Mouse (Mus musculus) myocyte (in vitro differentiated cells): Measurements from ENCODE around the gene Rnaseh1.

Source experiments
- CEBPB ChIP-seq: IDR thresholded peaks from 2 replicates; pipeline ENCODE4 v1.6.1; 2011; ENCODE audit warnings: mild to moderate bottlenecking, moderate library complexity; ENCODE audit not compliant: poor library complexity, insufficient read depth, severe bottlenecking
- MAX ChIP-seq: IDR thresholded peaks from one replicate; pipeline ENCODE4 v1.6.1; 2011; ENCODE audit warnings: low read depth, mild to moderate bottlenecking, control low read depth
- POLR2A ChIP-seq: IDR thresholded peaks from one replicate; pipeline ENCODE4 v1.6.1; 2011; ENCODE audit warnings: low read depth, mild to moderate bottlenecking, control low read depth, moderate library complexity; ENCODE audit not compliant: insufficient read length

DNA sequence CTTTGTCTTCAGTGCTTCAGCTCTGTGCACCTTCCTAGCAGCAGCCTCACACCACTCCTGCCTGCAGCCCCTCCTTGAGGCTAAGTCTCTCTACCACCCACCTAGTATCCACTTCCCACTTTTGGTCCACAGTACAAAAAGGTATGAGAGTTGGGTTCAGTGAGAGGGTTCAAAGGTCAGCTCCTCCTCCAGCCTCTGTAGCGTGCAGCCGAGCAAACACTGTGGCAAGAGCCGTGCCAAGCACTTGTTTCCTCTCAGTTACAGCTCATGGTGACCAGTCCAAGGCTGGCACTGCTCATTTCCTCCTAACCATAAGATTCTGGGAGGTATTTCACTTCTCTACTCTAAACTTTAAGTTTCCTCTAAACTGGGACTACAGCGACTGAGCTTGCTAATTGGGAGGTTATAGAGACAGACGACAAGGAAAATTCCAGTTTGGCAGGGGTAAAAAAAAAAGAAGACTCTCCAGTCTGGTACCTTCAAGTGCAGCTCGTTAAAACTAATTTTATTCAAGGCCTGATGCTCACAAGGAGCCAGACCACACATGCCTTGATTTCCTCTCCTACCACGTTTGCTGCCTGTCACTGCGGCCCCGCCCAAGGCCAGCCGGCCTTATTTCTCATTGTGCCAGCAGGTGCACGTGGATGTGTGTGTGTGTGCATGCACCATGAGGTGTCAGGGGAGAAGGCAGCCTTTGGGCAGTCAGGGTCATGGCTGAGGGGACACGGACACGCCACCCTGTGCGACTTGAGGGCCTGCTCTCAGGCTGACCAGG, 48.6 kb downstream of the Rnaseh1 start:
- TF ChIP-seq POLR2A (no peak), MAX (no peak), CEBPB (no peak)
